Mouse (Mus musculus): ENCODE data around the gene Sbf1. TPM values are rescaled to one million over a fixed set of nuclear protein-coding genes. Genes with fewer than 3 reads are reported as not detected.

Gene Sbf1
- total RNA-seq, 2 experiments from 2014 or later, result 43.1 to 88.1 TPM

GRCm38 (mm10) chr15:89286582-89286981, 28.5 kb downstream of the Sbf1 start:
- ATAC-seq (replicated peaks; ENCODE audit: poor library complexity, severe bottlenecking), result no peak

- ATAC-seq (replicated peaks; ENCODE audit: poor library complexity, severe bottlenecking), result no peak
These were observed 29.0 kb downstream of the Sbf1 start for GRCm38 (mm10) chr15:89286114-89286513.

- no peak for ATAC-seq (replicated peaks; ENCODE audit: poor library complexity, severe bottlenecking)
These were observed 29.6 kb downstream of the Sbf1 start for GRCm38 (mm10) chr15:89285478-89285877.

GRCm38 (mm10) chr15:89285004-89285403, 30.1 kb downstream of the Sbf1 start:
- ATAC-seq (replicated peaks; ENCODE audit: poor library complexity, severe bottlenecking), result no peak

GRCm38 (mm10) chr15:89284094-89284493, 31.0 kb downstream of the Sbf1 start:
- no peak for ATAC-seq (replicated peaks; ENCODE audit: poor library complexity, severe bottlenecking)

GRCm38 (mm10) chr15:89282546-89282945, 32.6 kb downstream of the Sbf1 start:
- ATAC-seq (replicated peaks; ENCODE audit: poor library complexity, severe bottlenecking), result no peak

- ATAC-seq (replicated peaks; ENCODE audit: poor library complexity, severe bottlenecking), result no peak
These were observed 37.7 kb downstream of the Sbf1 start for GRCm38 (mm10) chr15:89277366-89277765.

- no peak for ATAC-seq (replicated peaks; ENCODE audit: poor library complexity, severe bottlenecking)
These were observed 39.6 kb downstream of the Sbf1 start for GRCm38 (mm10) chr15:89275497-89275896.

GRCm38 (mm10) chr15:89264485-89264884, 50.6 kb downstream of the Sbf1 start:
- ATAC-seq (replicated peaks; ENCODE audit: poor library complexity, severe bottlenecking), result no peak

- ATAC-seq (replicated peaks; ENCODE audit: poor library complexity, severe bottlenecking), result no peak
These were observed 56.1 kb downstream of the Sbf1 start for GRCm38 (mm10) chr15:89258997-89259396.

GRCm38 (mm10) chr15:89255330-89255729, 59.8 kb downstream of the Sbf1 start:
- ATAC-seq (replicated peaks; ENCODE audit: poor library complexity, severe bottlenecking), result no peak

- peak; percentile 82 for ATAC-seq (replicated peaks; ENCODE audit: poor library complexity, severe bottlenecking)
These were observed 66.0 kb downstream of the Sbf1 start for GRCm38 (mm10) chr15:89249063-89249462.

GRCm38 (mm10) chr15:89241025-89241424, 74.1 kb downstream of the Sbf1 start:
- ATAC-seq (replicated peaks; ENCODE audit: poor library complexity, severe bottlenecking), result no peak

- peak; percentile 95 for ATAC-seq (replicated peaks; ENCODE audit: poor library complexity, severe bottlenecking)
These were observed 75.2 kb downstream of the Sbf1 start for GRCm38 (mm10) chr15:89239751-89240392.

Other genes starting within 250 kb of the Sbf1 start
- 38.0 and 44.2 TPM in 2 replicates for gene Trabd, start 240.2 kb downstream of the Sbf1 start, total RNA-seq (2014; fragmentation: Nextera tagmentation)
- gene Trabd, start 240.2 kb downstream of the Sbf1 start, total RNA-seq (2017), result 36.9 and 39.8 TPM in 2 replicates
- gene Selenoo, start 226.2 kb downstream of the Sbf1 start, total RNA-seq (2014; fragmentation: Nextera tagmentation), result 11.6 and 21.8 TPM in 2 replicates
- 13.6 and 16.2 TPM in 2 replicates for gene Selenoo, start 226.2 kb downstream of the Sbf1 start, total RNA-seq (2017)
- gene Tubgcp6, start 192.2 kb downstream of the Sbf1 start, total RNA-seq (2014; fragmentation: Nextera tagmentation), result 23.4 and 29.2 TPM in 2 replicates
- 12.6 and 20.2 TPM in 2 replicates for gene Tubgcp6, start 192.2 kb downstream of the Sbf1 start, total RNA-seq (2017)
- gene Hdac10, start 186.6 kb downstream of the Sbf1 start, total RNA-seq (2014; fragmentation: Nextera tagmentation), result 11.3 and 14.7 TPM in 2 replicates
- 11.2 and 13.9 TPM in 2 replicates for gene Hdac10, start 186.6 kb downstream of the Sbf1 start, total RNA-seq (2017)
- gene Mapk12, start 174.6 kb downstream of the Sbf1 start, total RNA-seq (2014; fragmentation: Nextera tagmentation), result not detected in 2 replicates
- gene Mapk12, start 174.6 kb downstream of the Sbf1 start, total RNA-seq (2017), result 0.93 TPM in 1 of 2 replicates, not detected in the other
- not detected in 2 replicates for gene Mapk11, start 165.7 kb downstream of the Sbf1 start, total RNA-seq (2014; fragmentation: Nextera tagmentation)
- gene Mapk11, start 165.7 kb downstream of the Sbf1 start, total RNA-seq (2017), result not detected in 2 replicates
- gene Plxnb2, start 134.5 kb downstream of the Sbf1 start, total RNA-seq (2014; fragmentation: Nextera tagmentation), result 19.1 and 23.4 TPM in 2 replicates
- gene Plxnb2, start 134.5 kb downstream of the Sbf1 start, total RNA-seq (2017), result 11.0 and 14.7 TPM in 2 replicates
- gene Dennd6b, start 118.8 kb downstream of the Sbf1 start, total RNA-seq (2014; fragmentation: Nextera tagmentation), result 4.3 and 6.1 TPM in 2 replicates
- gene Dennd6b, start 118.8 kb downstream of the Sbf1 start, total RNA-seq (2017), result 2.5 and 4.7 TPM in 2 replicates
- 9.2 and 10.5 TPM in 2 replicates for gene Ppp6r2, start 103.8 kb downstream of the Sbf1 start, total RNA-seq (2014; fragmentation: Nextera tagmentation)
- 5.8 and 6.4 TPM in 2 replicates for gene Ppp6r2, start 103.8 kb downstream of the Sbf1 start, total RNA-seq (2017)
- not detected in 2 replicates for gene Adm2, start 7.4 kb upstream of the Sbf1 start, total RNA-seq (2014; fragmentation: Nextera tagmentation)
- not detected in 2 replicates for gene Adm2, start 7.4 kb upstream of the Sbf1 start, total RNA-seq (2017)
- not detected in 2 replicates for gene Miox, start 19.1 kb upstream of the Sbf1 start, total RNA-seq (2014; fragmentation: Nextera tagmentation)
- gene Miox, start 19.1 kb upstream of the Sbf1 start, total RNA-seq (2017), result not detected in 2 replicates
- gene Lmf2, start 40.3 kb upstream of the Sbf1 start, total RNA-seq (2014; fragmentation: Nextera tagmentation), result 15.4 and 22.3 TPM in 2 replicates
- gene Lmf2, start 40.3 kb upstream of the Sbf1 start, total RNA-seq (2017), result 8.9 and 11.0 TPM in 2 replicates
- gene Ncaph2, start 40.4 kb upstream of the Sbf1 start, total RNA-seq (2014; fragmentation: Nextera tagmentation), result 87.4 and 136 TPM in 2 replicates
- 92.2 and 118 TPM in 2 replicates for gene Ncaph2, start 40.4 kb upstream of the Sbf1 start, total RNA-seq (2017)
- 12.4 and 27.5 TPM in 2 replicates for gene Sco2, start 58.5 kb upstream of the Sbf1 start, total RNA-seq (2014; fragmentation: Nextera tagmentation)
- gene Sco2, start 58.5 kb upstream of the Sbf1 start, total RNA-seq (2017), result 22.7 and 31.5 TPM in 2 replicates
- gene Tymp, start 61.7 kb upstream of the Sbf1 start, total RNA-seq (2014; fragmentation: Nextera tagmentation), result not detected in 2 replicates
- 0.43 and 1.1 TPM in 2 replicates for gene Tymp, start 61.7 kb upstream of the Sbf1 start, total RNA-seq (2017)
- 3.1 and 4.2 TPM in 2 replicates for gene Odf3b, start 64.0 kb upstream of the Sbf1 start, total RNA-seq (2014; fragmentation: Nextera tagmentation)
- gene Odf3b, start 64.0 kb upstream of the Sbf1 start, total RNA-seq (2017), result 0.46 TPM in 1 of 2 replicates, not detected in the other
- gene Klhdc7b, start 69.6 kb upstream of the Sbf1 start, total RNA-seq (2014; fragmentation: Nextera tagmentation), result not detected in 2 replicates
- 0.13 TPM in 1 of 2 replicates, not detected in the other for gene Klhdc7b, start 69.6 kb upstream of the Sbf1 start, total RNA-seq (2017)
- gene Syce3, start 95.2 kb upstream of the Sbf1 start, total RNA-seq (2014; fragmentation: Nextera tagmentation), result not detected in 2 replicates
- gene Syce3, start 95.2 kb upstream of the Sbf1 start, total RNA-seq (2017), result not detected in 2 replicates
- gene Cpt1b, start 110.6 kb upstream of the Sbf1 start, total RNA-seq (2014; fragmentation: Nextera tagmentation), result 2.8 and 2.9 TPM in 2 replicates
- gene Cpt1b, start 110.6 kb upstream of the Sbf1 start, total RNA-seq (2017), result 1.5 TPM in 1 of 2 replicates, not detected in the other
- not detected in 2 replicates for gene C730034F03Rik, start 114.3 kb upstream of the Sbf1 start, total RNA-seq (2014; fragmentation: Nextera tagmentation)
- gene C730034F03Rik, start 114.3 kb upstream of the Sbf1 start, total RNA-seq (2017), result 2.7 and 3.6 TPM in 2 replicates
- gene Gm44502, start 114.4 kb upstream of the Sbf1 start, total RNA-seq (2014; fragmentation: Nextera tagmentation), result not detected in 2 replicates
- gene Gm44502, start 114.4 kb upstream of the Sbf1 start, total RNA-seq (2017), result 0.82 TPM in 1 of 2 replicates, not detected in the other
- 77.0 and 85.0 TPM in 2 replicates for gene Chkb, start 114.6 kb upstream of the Sbf1 start, total RNA-seq (2014; fragmentation: Nextera tagmentation)
- gene Chkb, start 114.6 kb upstream of the Sbf1 start, total RNA-seq (2017), result 25.3 and 27.7 TPM in 2 replicates
- not detected in 2 replicates for gene Mapk8ip2, start 138.6 kb upstream of the Sbf1 start, total RNA-seq (2014; fragmentation: Nextera tagmentation)
- not detected in 2 replicates for gene Mapk8ip2, start 138.6 kb upstream of the Sbf1 start, total RNA-seq (2017)
- gene Arsa, start 162.1 kb upstream of the Sbf1 start, total RNA-seq (2014; fragmentation: Nextera tagmentation), result 12.7 and 21.4 TPM in 2 replicates
- 8.5 and 30.3 TPM in 2 replicates for gene Arsa, start 162.1 kb upstream of the Sbf1 start, total RNA-seq (2017)
- 0.34 and 0.58 TPM in 2 replicates for gene Shank3, start 184.3 kb upstream of the Sbf1 start, total RNA-seq (2014; fragmentation: Nextera tagmentation)
- gene Shank3, start 184.3 kb upstream of the Sbf1 start, total RNA-seq (2017), result 0.26 and 0.47 TPM in 2 replicates

All from granulocyte monocyte progenitor cell, adult 5-6 weeks (primary cell).